Comparison of ENCODE assay signal across 12 mouse cellular contexts in genomic region chr1:189618970-189619740, GRCm38 (mm10).
A peak's percentile ranks its signal among the peaks of the same experiment; 100 is the strongest.
DNase-seq lines count a peak whose midpoint lies in the region; ATAC-seq and TF ChIP-seq lines count a peak whose summit lies in the region.
"Had no signal": no experiment of that assay in that cellular context is flagged by ENCODE, and none has a peak within 500 bp of the region (broad histone marks: within the 10 kb centered on the region; RNA-seq: fewer than 3 reads in every experiment).

No protein-coding gene starts in this region.

- no peaks in the 10 kb centered on the region for H3K36me3 ChIP-seq in kidney, postnatal 0 days (ENCODE audit: insufficient read depth, low read length)
- H3K36me3 ChIP-seq in limb, embryonic 12.5 days, result no peaks in the 10 kb centered on the region
- H3K36me3 ChIP-seq in stomach, embryonic 15.5 days, result no peaks in the 10 kb centered on the region
- no peaks in the 10 kb centered on the region for H3K36me3 ChIP-seq in thymus, adult 2 months (ENCODE audit: control insufficient read depth, insufficient read depth, low read length)
- H3K36me3 ChIP-seq: embryonic facial prominence, embryonic 15.5 days; neural tube, embryonic 15.5 days had no signal

- no peaks in the 10 kb centered on the region for H3K4me1 ChIP-seq in kidney, postnatal 0 days (replicated peaks; ENCODE audit: insufficient read depth, low read length)
- peaks cover 9% of the 10 kb centered on the region for H3K4me1 ChIP-seq in limb, embryonic 12.5 days (replicated peaks)
- no peaks in the 10 kb centered on the region; the same call in 1 of the 2 replicates for H3K4me1 ChIP-seq in stomach, embryonic 15.5 days
- H3K4me1 ChIP-seq in thymus, adult 2 months (replicated peaks; ENCODE audit: control insufficient read depth, insufficient read depth, low read length), result no peaks in the 10 kb centered on the region
- H3K4me1 ChIP-seq: embryonic facial prominence, embryonic 15.5 days; neural tube, embryonic 15.5 days had no signal

- H3K27ac ChIP-seq in kidney, postnatal 0 days, result 0 out of 2 replicates have a peak overlapping the region, but pooled peaks have one; percentile 25
- peak overlapping the region; percentile 56; the same call in 1 of the 2 replicates for H3K27ac ChIP-seq in limb, embryonic 12.5 days
- peak overlapping the region; percentile 48; the same call in 1 of the 2 replicates for H3K27ac ChIP-seq in stomach, embryonic 15.5 days
- H3K27ac ChIP-seq in thymus, adult 2 months (ENCODE audit: control insufficient read depth, insufficient read depth, low read length), result no peak overlapping the region
- H3K27ac ChIP-seq: embryonic facial prominence, embryonic 15.5 days; liver, embryonic 14.5 days; neural tube, embryonic 15.5 days had no signal

- TF ChIP-seq CTCF in kidney, postnatal 0 days (IDR thresholded peaks at IDR 0.05; ENCODE audit: low read depth), result no peak
- no peak for TF ChIP-seq CTCF in thymus, adult 2 months (IDR thresholded peaks at IDR 0.05; ENCODE audit: borderline replicate concordance, control insufficient read depth, extremely low read depth, insufficient read depth, low read length, poor library complexity)

- WGBS in kidney, postnatal 0 days, result 34% methylated on average over 13 of the region's 13 CpGs
- WGBS in limb, embryonic 12.5 days, result 32% methylated on average over 13 of the region's 13 CpGs
- 23% methylated on average over 13 of the region's 13 CpGs for WGBS in stomach, embryonic 15.5 days
- 74% methylated on average over 13 of the region's 13 CpGs for WGBS in thymus, adult 2 months

- no peak overlapping the region for H3K4me2 ChIP-seq in kidney, postnatal 0 days (ENCODE audit: low read length)
- H3K4me2 ChIP-seq in limb, embryonic 12.5 days, result peak overlapping the region; percentile 21; the same call in 1 of the 2 replicates
- H3K4me2 ChIP-seq in stomach, embryonic 15.5 days, result no peak overlapping the region; the same call in 1 of the 2 replicates
- H3K4me2 ChIP-seq: embryonic facial prominence, embryonic 15.5 days; neural tube, embryonic 15.5 days had no signal

- peak; percentile 28 to 45 for DNase-seq in cerebellum, postnatal 14 days
- DNase-seq in cerebellum, postnatal 36 days, result no peak
- peak; percentile 51 for DNase-seq in kidney, postnatal 0 days (ENCODE audit: low spot score)
- DNase-seq in kidney, postnatal 25 days, result no peak
- DNase-seq in gastrocnemius, adult 18-20 months (ENCODE audit: low spot score), result no peak
- DNase-seq in thymus, adult 2 months, result no peak
- DNase-seq: midbrain, embryonic 14.5 days had no signal

- no peak for ATAC-seq in kidney, postnatal 0 days (replicated peaks; ENCODE audit: low FRiP score, low read depth)
- ATAC-seq in limb, embryonic 12.5 days (ENCODE audit: insufficient number of reproducible peaks, insufficient read depth, low FRiP score, low TSS enrichment, low read depth), result peak; percentile 80
- ATAC-seq in stomach, embryonic 15.5 days (ENCODE audit: insufficient read depth, low FRiP score, low read depth), result peak; percentile 75; the same call in 1 of the 2 replicates

- no peak overlapping the region for H3K9ac ChIP-seq in kidney, postnatal 0 days (ENCODE audit: low read depth, low read length)
- H3K9ac ChIP-seq in limb, embryonic 12.5 days (replicated peaks), result no peak overlapping the region
- no peak overlapping the region for H3K9ac ChIP-seq in stomach, embryonic 15.5 days
- H3K9ac ChIP-seq: embryonic facial prominence, embryonic 15.5 days; liver, embryonic 14.5 days; neural tube, embryonic 15.5 days had no signal

- TF ChIP-seq POLR2A in thymus, adult 2 months (IDR thresholded peaks at IDR 0.05; ENCODE audit: control insufficient read depth, extremely low read depth, insufficient read depth, low read length, poor library complexity), result no peak

- no peaks in the 10 kb centered on the region for H3K27me3 ChIP-seq in kidney, postnatal 0 days (ENCODE audit: insufficient read depth, low read length)
- H3K27me3 ChIP-seq in limb, embryonic 12.5 days, result no peaks in the 10 kb centered on the region
- H3K27me3 ChIP-seq in stomach, embryonic 15.5 days (replicated peaks), result no peaks in the 10 kb centered on the region
- H3K27me3 ChIP-seq in thymus, adult 2 months (ENCODE audit: control insufficient read depth, insufficient read depth, low read length), result no peaks in the 10 kb centered on the region
- H3K27me3 ChIP-seq: embryonic facial prominence, embryonic 15.5 days; neural tube, embryonic 15.5 days had no signal

- H3K4me3 ChIP-seq in kidney, postnatal 0 days (replicated peaks; ENCODE audit: low read depth, low read length), result no peak overlapping the region
- no peak overlapping the region for H3K4me3 ChIP-seq in limb, embryonic 12.5 days (replicated peaks)
- no peak overlapping the region for H3K4me3 ChIP-seq in stomach, embryonic 15.5 days (replicated peaks)
- H3K4me3 ChIP-seq in thymus, adult 2 months (ENCODE audit: control insufficient read depth, insufficient read depth, low read length), result no peak overlapping the region
- H3K4me3 ChIP-seq: embryonic facial prominence, embryonic 15.5 days; neural tube, embryonic 15.5 days had no signal

- no peaks in the 10 kb centered on the region for H3K9me3 ChIP-seq in kidney, postnatal 0 days (replicated peaks; ENCODE audit: low read length)
- no peaks in the 10 kb centered on the region for H3K9me3 ChIP-seq in limb, embryonic 12.5 days
- H3K9me3 ChIP-seq in stomach, embryonic 15.5 days, result no peaks in the 10 kb centered on the region
- H3K9me3 ChIP-seq: embryonic facial prominence, embryonic 15.5 days; neural tube, embryonic 15.5 days had no signal

Comparison
In these comparisons a context has a peak if more than half of its experiments do, and no peak if none do; other contexts are left out.
1. DNase-seq: peak in cerebellum, postnatal 14 days (2 of 2) and kidney, postnatal 0 days (single experiment); none in cerebellum, postnatal 36 days (0 of 2), kidney, postnatal 25 days (0 of 2), gastrocnemius, adult 18-20 months (single experiment) and thymus, adult 2 months (single experiment).